Mouse (Mus musculus): ENCODE measurements around the gene Ap4m1. TPM values are rescaled to one million over a fixed set of nuclear protein-coding genes. Genes with fewer than 3 reads are reported as not detected.

Gene Ap4m1
- polyA plus RNA-seq, 1 experiment from 2014 or later: 31.9 TPM

- peak within 1 kb of the TSS; percentile 75 for H3K27ac ChIP-seq (ENCODE audit: low read length)
- H3K9me3 ChIP-seq (ENCODE audit: control insufficient read depth, low read length): no peaks in the 10 kb centered on the region
- H3K4me1 ChIP-seq (replicated peaks; ENCODE audit: control insufficient read depth, insufficient read depth, low read length): peaks cover 21% of the 10 kb centered on the region
- ATAC-seq: peak; percentile 98
- peaks cover 29% of the 10 kb centered on the region for H3K36me3 ChIP-seq (ENCODE audit: control insufficient read depth, insufficient read depth)
- H3K4me3 ChIP-seq (replicated peaks; ENCODE audit: low read length): peak within 1 kb of the TSS; percentile 77
- peak within 1 kb of the TSS; percentile 83 for H3K4me2 ChIP-seq (ENCODE audit: low read length)
- WGBS: under 1% methylated on average over 42 of the region's 42 CpGs
- H3K9ac ChIP-seq (replicated peaks; ENCODE audit: low read depth, low read length): peak within 1 kb of the TSS; percentile 70
- no peaks in the 10 kb centered on the region for H3K27me3 ChIP-seq (replicated peaks; ENCODE audit: control insufficient read depth, insufficient read depth, low read length)
Measured at GRCm38 (mm10) chr5:138160842-138161665, 10.7 kb upstream of the Ap4m1 start, which contains the start of gene Cops6. Cops6 (plus strand) TSS chr5:138161071.

- Histone ChIP-seq H3K27me3 (replicated peaks; ENCODE audit: control insufficient read depth, insufficient read depth, low read length) (no peaks in the 10 kb centered on the region), H3K27ac (ENCODE audit: low read length) (no peak overlapping the region), H3K36me3 (ENCODE audit: control insufficient read depth, insufficient read depth) (peaks cover 45% of the 10 kb centered on the region), H3K4me2 (ENCODE audit: low read length) (no peak overlapping the region), H3K9ac (replicated peaks; ENCODE audit: low read depth, low read length) (no peak overlapping the region), H3K9me3 (ENCODE audit: control insufficient read depth, low read length) (no peaks in the 10 kb centered on the region), H3K4me3 (replicated peaks; ENCODE audit: low read length) (no peak overlapping the region), H3K4me1 (replicated peaks; ENCODE audit: control insufficient read depth, insufficient read depth, low read length) (peaks cover 21% of the 10 kb centered on the region)
- 71% methylated on average over 6 of the region's 6 CpGs for WGBS
- no peak for ATAC-seq
Measured at GRCm38 (mm10) chr5:138163046-138163445, 8.8 kb upstream of the Ap4m1 start.

GRCm38 (mm10) chr5:138163610-138164009 lies 8.2 kb upstream of the Ap4m1 start:
- no peak overlapping the region for H3K27ac ChIP-seq (ENCODE audit: low read length)
- H3K4me1 ChIP-seq (replicated peaks; ENCODE audit: control insufficient read depth, insufficient read depth, low read length): peaks cover 21% of the 10 kb centered on the region
- no peak overlapping the region for H3K4me2 ChIP-seq (ENCODE audit: low read length)
- no peaks in the 10 kb centered on the region for H3K9me3 ChIP-seq (ENCODE audit: control insufficient read depth, low read length)
- no peak overlapping the region for H3K9ac ChIP-seq (replicated peaks; ENCODE audit: low read depth, low read length)
- 62% methylated on average over 10 of the region's 10 CpGs for WGBS
- no peak for ATAC-seq
- H3K27me3 ChIP-seq (replicated peaks; ENCODE audit: control insufficient read depth, insufficient read depth, low read length): no peaks in the 10 kb centered on the region
- H3K4me3 ChIP-seq (replicated peaks; ENCODE audit: low read length): no peak overlapping the region
- peaks cover 48% of the 10 kb centered on the region for H3K36me3 ChIP-seq (ENCODE audit: control insufficient read depth, insufficient read depth)

GRCm38 (mm10) chr5:138165594-138165993 lies 6.2 kb upstream of the Ap4m1 start:
- no peaks in the 10 kb centered on the region for H3K9me3 ChIP-seq (ENCODE audit: control insufficient read depth, low read length)
- no peak for ATAC-seq
- H3K4me2 ChIP-seq (ENCODE audit: low read length): no peak overlapping the region
- H3K4me1 ChIP-seq (replicated peaks; ENCODE audit: control insufficient read depth, insufficient read depth, low read length): peaks cover 27% of the 10 kb centered on the region
- H3K36me3 ChIP-seq (ENCODE audit: control insufficient read depth, insufficient read depth): peaks cover 48% of the 10 kb centered on the region
- H3K4me3 ChIP-seq (replicated peaks; ENCODE audit: low read length): no peak overlapping the region
- 82% methylated on average over 8 of the region's 8 CpGs for WGBS
- H3K27me3 ChIP-seq (replicated peaks; ENCODE audit: control insufficient read depth, insufficient read depth, low read length): no peaks in the 10 kb centered on the region
- no peak overlapping the region for H3K9ac ChIP-seq (replicated peaks; ENCODE audit: low read depth, low read length)
- no peak overlapping the region for H3K27ac ChIP-seq (ENCODE audit: low read length)

- ATAC-seq: peak; percentile 80
- WGBS: under 1% methylated on average over 47 of the region's 47 CpGs
- peaks cover 19% of the 10 kb centered on the region; the same call in 1 of the 2 replicates for H3K36me3 ChIP-seq (ENCODE audit: control insufficient read depth, insufficient read depth)
- H3K4me3 ChIP-seq (replicated peaks; ENCODE audit: low read length): peak overlapping the region; percentile 87
- H3K27me3 ChIP-seq (replicated peaks; ENCODE audit: control insufficient read depth, insufficient read depth, low read length): no peaks in the 10 kb centered on the region
- H3K27ac ChIP-seq (ENCODE audit: low read length): peak overlapping the region; percentile 98
- no peaks in the 10 kb centered on the region for H3K9me3 ChIP-seq (ENCODE audit: control insufficient read depth, low read length)
- H3K4me2 ChIP-seq (ENCODE audit: low read length): peak overlapping the region; percentile 84
- H3K9ac ChIP-seq (replicated peaks; ENCODE audit: low read depth, low read length): peak overlapping the region; percentile 82
- H3K4me1 ChIP-seq (replicated peaks; ENCODE audit: control insufficient read depth, insufficient read depth, low read length): peaks cover 26% of the 10 kb centered on the region
Measured at GRCm38 (mm10) chr5:138170936-138171561, 753 bp upstream of the Ap4m1 start.

GRCm38 (mm10) chr5:138173217-138173616 lies 1.4 kb downstream of the Ap4m1 start:
- no peak overlapping the region for H3K4me3 ChIP-seq (replicated peaks; ENCODE audit: low read length)
- H3K9me3 ChIP-seq (ENCODE audit: control insufficient read depth, low read length): no peaks in the 10 kb centered on the region
- H3K4me2 ChIP-seq (ENCODE audit: low read length): no peak overlapping the region
- peaks cover 7% of the 10 kb centered on the region for H3K36me3 ChIP-seq (ENCODE audit: control insufficient read depth, insufficient read depth)
- H3K9ac ChIP-seq (replicated peaks; ENCODE audit: low read depth, low read length): no peak overlapping the region
- no peak for ATAC-seq
- peaks cover 26% of the 10 kb centered on the region for H3K4me1 ChIP-seq (replicated peaks; ENCODE audit: control insufficient read depth, insufficient read depth, low read length)
- no peak overlapping the region for H3K27ac ChIP-seq (ENCODE audit: low read length)
- H3K27me3 ChIP-seq (replicated peaks; ENCODE audit: control insufficient read depth, insufficient read depth, low read length): no peaks in the 10 kb centered on the region
- WGBS: 83% methylated on average over 3 of the region's 3 CpGs

GRCm38 (mm10) chr5:138186950-138187638 lies 15.3 kb downstream of the Ap4m1 start, which contains the start of the genes Taf6 and Cnpy4:
Taf6 (minus strand) TSS chr5:138187451.
Cnpy4 (plus strand) TSS chr5:138187485.
- peak within 1 kb of the TSS; percentile 90 for H3K4me2 ChIP-seq (ENCODE audit: low read length)
- H3K27me3 ChIP-seq (replicated peaks; ENCODE audit: control insufficient read depth, insufficient read depth, low read length): no peaks in the 10 kb centered on the region
- H3K36me3 ChIP-seq (ENCODE audit: control insufficient read depth, insufficient read depth): peaks cover 9% of the 10 kb centered on the region
- H3K9me3 ChIP-seq (ENCODE audit: control insufficient read depth, low read length): no peaks in the 10 kb centered on the region
- under 1% methylated on average over 31 of the region's 31 CpGs for WGBS
- H3K4me1 ChIP-seq (replicated peaks; ENCODE audit: control insufficient read depth, insufficient read depth, low read length): peaks cover 14% of the 10 kb centered on the region
- H3K9ac ChIP-seq (replicated peaks; ENCODE audit: low read depth, low read length): peak within 1 kb of the TSS; percentile 84
- peak within 1 kb of the TSS; percentile 78 for H3K27ac ChIP-seq (ENCODE audit: low read length)
- ATAC-seq: peak; percentile 87
- peak within 1 kb of the TSS; percentile 68 for H3K4me3 ChIP-seq (replicated peaks; ENCODE audit: low read length)

- whole genome bisulfite sequencing: under 1% methylated on average over 10 of the region's 10 CpGs
- Histone ChIP-seq H3K27me3 (replicated peaks; ENCODE audit: control insufficient read depth, insufficient read depth, low read length) (no peaks in the 10 kb centered on the region), H3K4me1 (replicated peaks; ENCODE audit: control insufficient read depth, insufficient read depth, low read length) (peaks cover 14% of the 10 kb centered on the region), H3K36me3 (ENCODE audit: control insufficient read depth, insufficient read depth) (peaks cover 4% of the 10 kb centered on the region; the same call in 1 of the 2 replicates), H3K9ac (replicated peaks; ENCODE audit: low read depth, low read length) (peak overlapping the region; percentile 84), H3K27ac (ENCODE audit: low read length) (peak overlapping the region; percentile 78), H3K4me2 (ENCODE audit: low read length) (peak overlapping the region; percentile 90), H3K9me3 (ENCODE audit: control insufficient read depth, low read length) (no peaks in the 10 kb centered on the region), H3K4me3 (replicated peaks; ENCODE audit: low read length) (peak overlapping the region; percentile 68)
- ATAC-seq: peak; percentile 93
Measured at GRCm38 (mm10) chr5:138187661-138188306, 16.0 kb downstream of the Ap4m1 start.
